Mouse (Mus musculus): Measurements from ENCODE around the gene Psmb5.

Psmb5 gene

DNA sequence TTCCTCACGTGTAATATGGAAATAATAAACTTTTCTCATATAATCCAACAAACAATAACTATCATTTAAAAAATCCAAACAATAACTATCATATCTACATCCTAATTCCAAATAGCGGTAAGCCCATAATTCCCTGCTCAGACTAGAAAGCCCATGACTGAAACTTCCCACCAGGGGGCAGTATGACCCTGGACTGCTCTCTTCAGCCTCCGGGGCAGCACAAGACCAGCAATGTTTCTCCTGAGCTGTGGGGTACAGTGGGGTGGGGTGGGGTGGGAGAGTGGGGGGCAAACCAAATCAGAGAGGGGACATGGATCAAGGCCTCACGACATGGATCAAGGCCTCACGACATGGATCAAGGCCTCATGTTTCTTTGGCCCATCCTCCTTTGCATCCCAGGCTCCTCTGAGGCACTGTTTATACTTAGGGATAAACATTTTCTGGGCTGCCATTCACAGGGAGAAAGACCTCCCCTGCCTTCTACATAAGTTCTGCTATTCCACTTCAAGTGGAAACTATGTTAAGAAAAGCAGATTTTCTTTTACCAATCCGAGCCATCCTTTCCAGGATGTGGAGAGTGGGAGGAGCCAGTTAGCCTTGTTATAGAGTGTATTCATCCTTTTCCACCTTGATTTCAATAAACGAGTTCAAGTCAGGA, 34.0 kb downstream of the Psmb5 start:
- peak; percentile 85 for DNase-seq

GRCm38 (mm10) chr14:54582536-54582935, 35.3 kb downstream of the Psmb5 start:
- DNase-seq, result no peak

- no peak for DNase-seq
Measured at GRCm38 (mm10) chr14:54579638-54580037, 38.2 kb downstream of the Psmb5 start.

GRCm38 (mm10) chr14:54578063-54578462, 39.8 kb downstream of the Psmb5 start:
- peak; percentile 64 for DNase-seq

DNA sequence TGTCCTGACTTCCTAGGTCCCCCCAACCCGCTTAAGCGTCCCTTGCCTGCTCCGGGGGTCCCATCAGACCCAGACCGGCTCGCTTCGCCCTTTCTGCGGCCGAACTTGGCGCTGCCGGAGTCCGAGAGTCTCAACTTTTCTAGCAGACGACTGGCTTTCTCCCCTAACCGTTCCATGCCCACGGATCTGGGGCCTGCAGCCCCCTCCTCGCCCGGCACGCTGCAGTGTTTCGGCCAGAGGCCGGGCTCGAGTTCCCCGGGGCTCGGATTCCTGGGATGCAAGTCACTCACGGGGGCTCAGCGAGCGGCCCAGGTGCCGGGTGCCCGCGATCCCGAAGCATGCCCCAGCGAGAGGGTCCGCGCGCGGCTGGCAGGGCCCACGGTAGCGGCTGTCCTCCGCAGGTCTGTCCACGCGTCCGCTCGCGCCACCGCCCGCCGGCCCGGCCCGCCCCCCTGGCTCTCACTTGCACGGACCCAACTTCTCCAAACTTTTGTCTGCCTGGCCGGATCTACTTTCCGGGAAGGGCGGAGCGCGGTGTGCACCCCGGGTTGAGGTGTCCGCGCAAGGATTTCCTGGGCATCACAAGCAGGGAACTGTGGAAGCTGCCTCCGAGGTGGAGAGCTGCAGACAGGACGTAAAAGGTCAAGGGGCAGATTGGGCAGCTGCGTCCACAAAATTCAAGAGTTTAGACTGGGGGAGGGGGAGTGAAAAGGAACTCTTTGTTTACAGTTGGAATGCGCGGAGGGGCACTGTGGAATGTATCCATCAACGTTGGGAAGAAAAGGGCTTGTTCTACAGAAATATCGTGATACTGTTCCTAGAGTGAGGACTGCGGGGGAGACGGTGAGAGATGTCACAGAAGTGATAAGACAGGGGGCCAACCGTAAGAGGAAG, 40.5 kb downstream of the Psmb5 start, which contains the start of gene Ajuba:
TSS of gene Ajuba (minus strand) at position 470 of the 894 bp plus-strand sequence.
- peak; percentile 96 for DNase-seq

GRCm38 (mm10) chr14:54576241-54577088, 41.4 kb downstream of the Psmb5 start:
- peak; percentile 73 for DNase-seq

DNA sequence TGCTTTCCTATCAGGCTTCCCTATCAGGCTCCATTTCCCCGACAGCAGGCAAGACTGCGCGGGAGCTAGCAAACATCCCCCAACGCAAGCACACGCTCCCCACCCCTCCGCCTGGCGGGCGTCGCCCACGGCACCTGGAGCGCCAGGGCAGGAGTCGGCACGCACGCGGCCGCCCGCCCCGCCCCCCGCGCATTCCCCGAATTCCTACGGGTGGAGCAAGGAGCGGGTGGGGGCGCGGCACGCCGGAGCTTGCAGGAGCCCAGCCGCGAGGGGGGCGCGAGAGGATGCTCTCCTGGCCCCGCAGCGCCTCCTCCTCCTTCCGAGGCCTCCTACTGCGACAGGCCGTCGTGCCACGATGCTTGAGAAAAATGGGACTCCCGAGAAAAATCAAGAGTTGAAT, 42.2 kb downstream of the Psmb5 start:
- peak; percentile 96 for DNase-seq

DNA sequence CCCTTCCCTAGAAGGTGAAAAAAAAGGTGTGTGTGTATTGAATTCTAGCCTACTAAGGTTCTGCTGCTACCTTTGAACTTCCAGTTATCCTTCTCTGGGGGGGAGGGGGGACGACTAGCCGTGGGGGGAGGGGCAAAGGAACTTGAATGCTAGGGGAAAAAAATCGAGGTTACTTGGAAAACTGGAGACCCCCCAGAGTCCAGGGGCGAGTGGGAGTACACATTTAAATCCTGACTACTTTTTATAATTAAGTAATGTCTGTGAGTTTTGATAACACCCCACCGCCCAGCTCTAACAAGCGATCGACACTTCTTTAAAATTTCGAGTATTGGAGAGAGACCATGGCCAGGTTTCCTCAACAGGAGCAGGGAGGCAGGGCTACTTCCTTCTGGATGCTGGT, 42.8 kb downstream of the Psmb5 start:
- DNase-seq, result no peak

DNA sequence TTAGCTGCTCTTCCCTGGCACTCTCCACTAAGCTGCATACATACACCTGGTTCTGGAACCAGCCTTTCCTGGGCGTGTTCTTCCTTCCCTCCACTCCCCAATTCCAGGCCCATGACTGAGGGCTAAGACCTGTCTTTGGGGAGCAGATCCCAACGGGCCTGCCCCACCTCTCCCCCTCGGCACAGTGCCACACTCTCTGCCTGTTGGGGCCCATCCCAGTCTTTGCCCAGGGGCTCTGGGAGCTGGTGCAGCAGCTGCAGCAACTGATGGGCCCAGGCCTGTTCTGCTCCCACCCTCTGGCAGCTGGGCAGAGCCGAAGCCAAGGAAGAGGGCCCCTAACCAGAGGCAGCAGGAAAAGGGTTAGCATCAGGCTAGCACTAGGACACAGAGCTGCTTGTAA, 43.6 kb downstream of the Psmb5 start:
- DNase-seq, result peak; percentile 46

- peak; percentile 86 for DNase-seq
Measured at GRCm38 (mm10) chr14:54572790-54573736, 44.8 kb downstream of the Psmb5 start.

- DNase-seq, result no peak
Measured at GRCm38 (mm10) chr14:54572122-54572521, 45.7 kb downstream of the Psmb5 start.

GRCm38 (mm10) chr14:54569451-54570392, 48.1 kb downstream of the Psmb5 start:
- DNase-seq, result peak; percentile 48

DNA sequence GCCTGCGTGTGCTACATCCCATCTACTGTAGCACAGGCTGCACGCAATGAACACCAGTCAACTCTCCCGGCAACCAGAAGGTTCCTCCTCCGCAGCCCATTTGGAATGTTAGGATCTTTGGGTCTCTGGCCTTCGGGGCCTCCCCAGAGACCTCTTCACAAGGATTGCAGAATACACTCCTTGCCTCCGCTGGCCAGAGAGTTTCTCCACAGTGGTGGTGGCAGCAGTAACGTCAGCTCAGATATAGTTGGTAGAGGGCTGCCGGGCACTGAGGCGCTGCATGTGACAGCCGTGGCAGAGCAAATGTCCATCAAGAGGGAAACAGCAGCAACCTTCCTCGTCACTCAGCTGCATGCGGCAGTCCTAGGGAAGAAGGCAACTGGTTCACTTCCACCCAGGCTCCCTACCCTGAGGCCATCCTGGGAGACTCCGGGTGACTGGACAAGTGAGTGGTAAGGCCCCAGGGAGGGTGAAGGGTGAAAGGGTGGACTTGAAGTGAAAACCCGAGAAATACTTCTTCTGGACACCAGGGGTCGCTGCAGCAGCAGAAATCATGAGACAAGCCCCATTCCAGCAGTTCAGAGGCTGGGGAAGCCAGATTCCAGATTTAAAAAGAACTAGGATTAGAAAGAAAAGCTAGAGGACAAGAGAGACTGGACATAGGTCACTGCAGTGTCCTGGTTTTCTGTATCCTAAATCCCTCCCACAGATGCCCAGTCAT, 49.0 kb downstream of the Psmb5 start:
- DNase-seq, result peak; percentile 87

Data from kidney, postnatal 10 days (tissue).